Mouse (Mus musculus) intestine, postnatal 0 days (tissue): ENCODE data around the gene E2f1. TPM values are rescaled to one million over a fixed set of nuclear protein-coding genes. Genes with fewer than 3 reads are reported as not detected.

Experiments used
- ATAC-seq: fragments of 200-750 bp; cut with Nextera tagmentation; 2 replicates; pipeline ENCODE4 v1.8.0; 2017; ENCODE audit warnings: mild to moderate bottlenecking, moderate TSS enrichment, moderate library complexity
- H3K27ac ChIP-seq: fragments of 300-500 bp; sonication (generic); 2 replicates; pipeline ENCODE4 v1.5.1; 2014; ENCODE audit warnings: mild to moderate bottlenecking, low read depth, low read length, moderate library complexity
- H3K27me3 ChIP-seq: fragments of 300-500 bp; sonication (generic); replicated peaks from 2 replicates; pipeline ENCODE4 v1.6.1; 2014; ENCODE audit warnings: low read length, mixed read lengths; ENCODE audit not compliant: control insufficient read depth, insufficient read depth
- H3K36me3 ChIP-seq: fragments of 300-500 bp; sonication (generic); 2 replicates; pipeline ENCODE4 v1.6.1; 2014; ENCODE audit warnings: mild to moderate bottlenecking, moderate library complexity; ENCODE audit not compliant: control insufficient read depth, insufficient read depth
- H3K4me1 ChIP-seq: fragments of 300-500 bp; sonication (generic); replicated peaks from 2 replicates; pipeline ENCODE4 v1.6.1; 2014; ENCODE audit warnings: antibody characterized with exemption, low read length, mixed read lengths; ENCODE audit not compliant: control insufficient read depth, insufficient read depth
- H3K4me2 ChIP-seq: fragments of 300-500 bp; sonication (generic); replicated peaks from 2 replicates; pipeline ENCODE4 v1.6.1; 2014; ENCODE audit warnings: low read depth, mild to moderate bottlenecking, moderate library complexity
- H3K4me3 ChIP-seq: fragments of 300-500 bp; sonication (generic); 2 replicates; pipeline ENCODE4 v1.5.1; 2014; ENCODE audit warnings: low read depth, low read length
- H3K9ac ChIP-seq: fragments of 300-500 bp; sonication (generic); 2 replicates; pipeline ENCODE4 v1.6.1; 2014; ENCODE audit warnings: mild to moderate bottlenecking, low read depth, low read length
- H3K9me3 ChIP-seq: fragments of 300-500 bp; sonication (generic); 2 replicates; pipeline ENCODE4 v1.6.1; 2016; ENCODE audit warnings: mixed run types; ENCODE audit not compliant: control insufficient read depth
- CTCF ChIP-seq: sonication (generic); IDR thresholded peaks from 2 replicates; pipeline ENCODE4 v1.5.1; 2016; ENCODE audit warnings: low read depth, mild to moderate bottlenecking, control low read depth, antibody characterized with exemption, moderate library complexity
- WGBS: fragments of 180-500 bp; shearing (Covaris S2); extraction: QIAGEN DNeasy Blood & Tissue Kit; methylation state at CpG from one replicate; pipeline ENCODE4 v1.1.7; 2014; 5-methylcytosine and 5-hydroxymethylcytosine counted together
- polyA plus RNA-seq: library from polyadenylated mRNA; unstranded; fragments of >200 nt; fragmentation: Nextera tagmentation; extraction: Ambion mirVana; gene quantifications from 2 replicates; pipeline ENCODE4 v1.2.1, GENCODE M21; 2015

The E2f1 gene
- polyA plus RNA-seq, 1 experiment from 2014 or later, result 5.9 TPM

- Histone ChIP-seq H3K4me1 (no peaks in the 10 kb centered on the region), H3K9ac (no peak overlapping the region), H3K27me3 (no peaks in the 10 kb centered on the region), H3K27ac (no peak overlapping the region), H3K36me3 (peaks cover 30% of the 10 kb centered on the region), H3K9me3 (no peaks in the 10 kb centered on the region), H3K4me3 (no peak overlapping the region), H3K4me2 (no peak overlapping the region)
- WGBS, result 65% methylated on average over 17 of the region's 17 CpGs
- TF ChIP-seq CTCF, result no peak
- ATAC-seq, result no peak
These were observed 15.4 kb upstream of the E2f1 start for GRCm38 (mm10) chr2:154584931-154585601.

- no peak overlapping the region for H3K9ac ChIP-seq
- no peak overlapping the region for H3K4me3 ChIP-seq
- H3K27me3 ChIP-seq, result no peaks in the 10 kb centered on the region
- H3K4me1 ChIP-seq, result no peaks in the 10 kb centered on the region
- H3K27ac ChIP-seq, result no peak overlapping the region
- H3K36me3 ChIP-seq, result peaks cover 21% of the 10 kb centered on the region
- TF ChIP-seq CTCF, result no peak
- ATAC-seq, result 0 out of 2 replicates have a peak, but pooled peaks have one; percentile 14
- no peak overlapping the region for H3K4me2 ChIP-seq
- H3K9me3 ChIP-seq, result no peaks in the 10 kb centered on the region
- WGBS, result 55% methylated on average over 15 of the region's 15 CpGs
These were observed 14.5 kb upstream of the E2f1 start for GRCm38 (mm10) chr2:154583906-154584872.

- no peak for ATAC-seq
- H3K36me3 ChIP-seq, result peaks cover 1% of the 10 kb centered on the region; the same call in 1 of the 2 replicates
- no peak overlapping the region for H3K4me2 ChIP-seq
- 100% methylated on average over 1 of the region's 1 CpGs for WGBS
- TF ChIP-seq CTCF, result peak; percentile 34
- no peaks in the 10 kb centered on the region for H3K9me3 ChIP-seq
- no peak overlapping the region for H3K9ac ChIP-seq
- H3K27ac ChIP-seq, result no peak overlapping the region
- no peaks in the 10 kb centered on the region for H3K4me1 ChIP-seq
- no peak overlapping the region for H3K4me3 ChIP-seq
- no peaks in the 10 kb centered on the region for H3K27me3 ChIP-seq
These were observed 11.7 kb upstream of the E2f1 start for GRCm38 (mm10) chr2:154581421-154581820.

GRCm38 (mm10) chr2:154580586-154580985 is 10.9 kb upstream of the E2f1 start:
- ATAC-seq, result no peak
- WGBS, result 66% methylated on average over 8 of the region's 8 CpGs

GRCm38 (mm10) chr2:154577744-154578067 is 8.0 kb upstream of the E2f1 start:
- Histone ChIP-seq H3K27ac (no peak overlapping the region), H3K4me2 (no peak overlapping the region), H3K27me3 (no peaks in the 10 kb centered on the region), H3K9ac (no peak overlapping the region), H3K9me3 (no peaks in the 10 kb centered on the region), H3K36me3 (no peaks in the 10 kb centered on the region), H3K4me3 (no peak overlapping the region), H3K4me1 (no peaks in the 10 kb centered on the region)
- ATAC-seq, result no peak
- WGBS, result 94% methylated on average over 6 of the region's 6 CpGs
- TF ChIP-seq CTCF, result no peak

More at GRCm38 (mm10) chr2:154580586-154580985, 10.9 kb upstream of the E2f1 start:
- no peaks in the 10 kb centered on the region for H3K9me3 ChIP-seq
- H3K27me3 ChIP-seq, result no peaks in the 10 kb centered on the region
- TF ChIP-seq CTCF, result no peak
- no peak overlapping the region for H3K9ac ChIP-seq
- no peak overlapping the region for H3K4me2 ChIP-seq
- H3K4me3 ChIP-seq, result no peak overlapping the region
- H3K27ac ChIP-seq, result no peak overlapping the region
- no peaks in the 10 kb centered on the region for H3K36me3 ChIP-seq
- H3K4me1 ChIP-seq, result no peaks in the 10 kb centered on the region
